ENCODE assay signal across 8 mouse cellular contexts in the genomic region with DNA sequence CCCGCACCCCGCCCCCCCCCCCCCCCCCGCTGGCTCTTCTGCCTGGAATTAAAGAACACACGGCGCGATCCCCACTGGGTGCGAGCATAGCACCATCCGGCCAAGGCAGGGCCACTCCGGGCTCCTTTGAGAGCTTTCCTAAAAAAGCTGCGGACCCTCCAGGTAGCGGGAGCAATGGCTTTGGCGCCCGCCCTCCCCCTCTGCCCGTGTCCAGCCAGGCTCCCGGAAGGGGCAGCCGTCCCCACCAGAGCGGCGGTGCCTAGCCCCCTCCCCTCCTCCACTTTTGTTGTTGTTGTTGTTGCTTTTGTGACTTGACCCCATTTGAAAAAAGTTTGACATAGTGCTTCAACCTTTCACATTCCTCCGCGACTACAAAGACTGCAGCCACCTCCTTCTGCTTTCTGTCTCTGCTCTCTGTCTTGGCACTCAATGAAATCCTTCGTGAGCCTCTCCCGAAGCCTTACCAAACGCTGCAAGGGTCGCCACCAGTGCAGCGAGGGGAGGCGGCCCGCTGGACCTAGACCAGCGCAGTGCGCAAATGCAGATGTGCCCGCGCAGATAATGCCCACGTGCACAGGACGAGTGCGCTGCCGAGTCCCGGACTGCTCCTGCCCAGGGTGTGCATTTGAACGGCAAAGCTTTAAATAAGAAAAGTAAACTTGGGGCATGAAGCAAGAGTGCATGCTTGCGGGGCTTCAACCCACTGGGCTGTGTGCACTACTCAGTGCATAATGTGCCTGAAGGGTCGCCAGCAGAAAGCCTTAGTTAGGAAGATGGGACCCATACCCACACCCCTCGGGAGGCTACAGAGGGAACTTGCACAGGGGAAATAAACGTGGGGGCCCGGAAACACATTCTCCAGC.
A peak's percentile ranks its signal among the peaks of the same experiment; 100 is the strongest.
DNase-seq lines count a peak whose midpoint lies in the region; ATAC-seq lines count a peak whose summit lies in the region.
"Had no signal": no experiment of that assay in that cellular context is flagged by ENCODE, and none has a peak within 500 bp of the region (broad histone marks: within the 10 kb centered on the region; RNA-seq: fewer than 3 reads in every experiment).

No protein-coding gene starts in this region.

- H3K27ac ChIP-seq in forebrain, embryonic 16.5 days (ENCODE audit: low read length): no peak overlapping the region
- no peak overlapping the region for H3K27ac ChIP-seq in liver, embryonic 15.5 days (replicated peaks)

- no peak for DNase-seq in urinary bladder, postnatal 36 days (ENCODE audit: low spot score in 2 of 2)
- no peak for DNase-seq in left cerebral cortex, adult 11 months (ENCODE audit: low spot score)
- no peak for DNase-seq in layer of hippocampus, postnatal 14 days (ENCODE audit: low spot score in 2 of 2)
- DNase-seq: layer of hippocampus, adult 9-11 months had no signal

- no peaks in the 10 kb centered on the region for H3K4me1 ChIP-seq in megakaryocyte, embryonic 14.5 days
- H3K4me1 ChIP-seq in forebrain, embryonic 16.5 days (replicated peaks; ENCODE audit: control insufficient read depth, insufficient read depth, low read length): peaks cover 15% of the 10 kb centered on the region
- H3K4me1 ChIP-seq in liver, embryonic 15.5 days (replicated peaks): no peaks in the 10 kb centered on the region

- H3K36me3 ChIP-seq in megakaryocyte, embryonic 14.5 days (replicated peaks; ENCODE audit: low read length): no peaks in the 10 kb centered on the region
- H3K36me3 ChIP-seq in forebrain, embryonic 16.5 days (ENCODE audit: control insufficient read depth, insufficient read depth): no peaks in the 10 kb centered on the region
- H3K36me3 ChIP-seq in liver, embryonic 15.5 days (replicated peaks): no peaks in the 10 kb centered on the region

- peak overlapping the region; percentile 64 for H3K4me2 ChIP-seq in forebrain, embryonic 16.5 days (ENCODE audit: low read length)
- peak overlapping the region; percentile 25 for H3K4me2 ChIP-seq in liver, embryonic 15.5 days

- H3K27me3 ChIP-seq in megakaryocyte, embryonic 14.5 days (replicated peaks): peaks cover 26% of the 10 kb centered on the region
- H3K27me3 ChIP-seq in forebrain, embryonic 16.5 days (replicated peaks; ENCODE audit: control insufficient read depth, insufficient read depth, low read length): no peaks in the 10 kb centered on the region
- H3K27me3 ChIP-seq in liver, embryonic 15.5 days: peaks cover 23% of the 10 kb centered on the region; the same call in 1 of the 2 replicates

- no peak overlapping the region for H3K9ac ChIP-seq in forebrain, embryonic 16.5 days (replicated peaks; ENCODE audit: low read depth, low read length)
- H3K9ac ChIP-seq in liver, embryonic 15.5 days: no peak overlapping the region

- peak overlapping the region; percentile 59 for H3K4me3 ChIP-seq in megakaryocyte, embryonic 14.5 days (replicated peaks)
- H3K4me3 ChIP-seq in forebrain, embryonic 16.5 days (replicated peaks; ENCODE audit: low read length): peak overlapping the region; percentile 37
- no peak overlapping the region for H3K4me3 ChIP-seq in liver, embryonic 15.5 days (replicated peaks)

- no peak for ATAC-seq in megakaryocyte, adult 5-6 weeks (ENCODE audit: poor library complexity, severe bottlenecking)
- ATAC-seq in forebrain, embryonic 16.5 days: peak; percentile 31; the same call in 1 of the 2 replicates
- ATAC-seq in liver, embryonic 15.5 days (ENCODE audit: insufficient read depth): no peak

- 19% methylated on average over 29 of the region's 42 CpGs for WGBS in forebrain, embryonic 16.5 days
- 22% methylated on average over 31 of the region's 42 CpGs for WGBS in liver, embryonic 15.5 days (ENCODE audit: insufficient replicate concordance)

- H3K9me3 ChIP-seq in megakaryocyte, embryonic 14.5 days: peaks cover 24% of the 10 kb centered on the region
- H3K9me3 ChIP-seq in forebrain, embryonic 16.5 days (ENCODE audit: control insufficient read depth, low read length): no peaks in the 10 kb centered on the region
- H3K9me3 ChIP-seq in liver, embryonic 15.5 days (replicated peaks): no peaks in the 10 kb centered on the region
